ENCODE assay signal across 17 mouse cellular contexts in genomic region chr11:90783537-90783936, GRCm38 (mm10).
DNase-seq lines count a peak whose midpoint lies in the region; ATAC-seq and TF ChIP-seq lines count a peak whose summit lies in the region.
"Had no signal": no experiment of that assay in that cellular context is flagged by ENCODE, and none has a peak within 500 bp of the region (broad histone marks: within the 10 kb centered on the region; RNA-seq: fewer than 3 reads in every experiment).

No protein-coding gene starts in this region.

- no peaks in the 10 kb centered on the region; the same call in 1 of the 2 replicates for H3K4me1 ChIP-seq in heart, embryonic 12.5 days (replicated peaks)
- H3K4me1 ChIP-seq in kidney, embryonic 14.5 days (ENCODE audit: control insufficient read depth, insufficient read depth, low read length) = no peaks in the 10 kb centered on the region
- H3K4me1 ChIP-seq in liver, embryonic 12.5 days = no peaks in the 10 kb centered on the region
- no peaks in the 10 kb centered on the region for H3K4me1 ChIP-seq in liver, postnatal 0 days (ENCODE audit: insufficient read depth)
- H3K4me1 ChIP-seq: hindbrain, embryonic 15.5 days; neural tube, embryonic 13.5 days had no signal

- no peak overlapping the region for H3K4me3 ChIP-seq in heart, embryonic 12.5 days
- H3K4me3 ChIP-seq in kidney, embryonic 14.5 days (ENCODE audit: low read length) = no peak overlapping the region
- no peak overlapping the region for H3K4me3 ChIP-seq in liver, embryonic 12.5 days
- H3K4me3 ChIP-seq in liver, postnatal 0 days (ENCODE audit: low read depth, low read length) = no peak overlapping the region
- H3K4me3 ChIP-seq: hindbrain, embryonic 15.5 days; myocyte; neural tube, embryonic 13.5 days had no signal

- no peaks in the 10 kb centered on the region for H3K36me3 ChIP-seq in heart, embryonic 12.5 days
- H3K36me3 ChIP-seq in kidney, embryonic 14.5 days (ENCODE audit: control insufficient read depth, insufficient read depth, low read length) = no peaks in the 10 kb centered on the region
- no peaks in the 10 kb centered on the region for H3K36me3 ChIP-seq in liver, embryonic 12.5 days
- H3K36me3 ChIP-seq in liver, postnatal 0 days (replicated peaks; ENCODE audit: insufficient read depth, low read length) = no peaks in the 10 kb centered on the region
- H3K36me3 ChIP-seq: hindbrain, embryonic 15.5 days; neural tube, embryonic 13.5 days had no signal

- TF ChIP-seq CTCF in liver, postnatal 0 days (IDR thresholded peaks at IDR 0.05; ENCODE audit: low read depth) = no peak

- no peaks in the 10 kb centered on the region for H3K9me3 ChIP-seq in heart, embryonic 12.5 days (replicated peaks)
- no peaks in the 10 kb centered on the region for H3K9me3 ChIP-seq in kidney, embryonic 14.5 days (ENCODE audit: control insufficient read depth, low read length)
- no peaks in the 10 kb centered on the region for H3K9me3 ChIP-seq in liver, embryonic 12.5 days (replicated peaks)
- no peaks in the 10 kb centered on the region for H3K9me3 ChIP-seq in liver, postnatal 0 days (ENCODE audit: low read length)
- H3K9me3 ChIP-seq: hindbrain, embryonic 15.5 days; neural tube, embryonic 13.5 days had no signal

- no peak for DNase-seq in heart, postnatal 36 days
- no peak for DNase-seq in kidney, adult 9 months
- DNase-seq in liver, postnatal 0 days = no peak
- DNase-seq in gastrocnemius, adult 8-10 months (ENCODE audit: low spot score in 2 of 2) = no peak
- DNase-seq: adrenal gland, adult 8-10 months; cerebellum, adult 11-12 months; gastrocnemius, postnatal 36 days; spleen, adult 18-20 months had no signal

- no peak for ATAC-seq in heart, embryonic 12.5 days (ENCODE audit: insufficient number of reproducible peaks, low FRiP score)
- ATAC-seq in kidney, embryonic 14.5 days (ENCODE audit: low FRiP score, low TSS enrichment) = 0 out of 2 replicates have a peak, but pooled peaks have one; percentile 35
- peak; percentile 47; the same call in 1 of the 2 replicates for ATAC-seq in liver, embryonic 12.5 days
- no peak for ATAC-seq in liver, postnatal 0 days
- ATAC-seq: activated CD4-positive, CD25-positive, alpha-beta regulatory T cell, adult 4 months; midbrain, embryonic 16.5 days had no signal

- no peak overlapping the region for H3K27ac ChIP-seq in heart, embryonic 12.5 days (ENCODE audit: poor library complexity, severe bottlenecking)
- no peak overlapping the region for H3K27ac ChIP-seq in kidney, embryonic 14.5 days (ENCODE audit: low read depth, low read length)
- H3K27ac ChIP-seq in liver, embryonic 12.5 days = no peak overlapping the region
- no peak overlapping the region for H3K27ac ChIP-seq in liver, postnatal 0 days (ENCODE audit: low read depth)
- H3K27ac ChIP-seq: hindbrain, embryonic 15.5 days; liver, embryonic 14.5 days; neural tube, embryonic 13.5 days had no signal

- peak overlapping the region; percentile 42 for H3K4me2 ChIP-seq in heart, embryonic 12.5 days
- no peak overlapping the region for H3K4me2 ChIP-seq in kidney, embryonic 14.5 days (replicated peaks; ENCODE audit: low read depth, low read length)
- no peak overlapping the region for H3K4me2 ChIP-seq in liver, embryonic 12.5 days
- H3K4me2 ChIP-seq in liver, postnatal 0 days (ENCODE audit: low read depth, low read length) = no peak overlapping the region
- H3K4me2 ChIP-seq: hindbrain, embryonic 15.5 days; neural tube, embryonic 13.5 days had no signal

- no peak overlapping the region for H3K9ac ChIP-seq in heart, embryonic 12.5 days
- no peak overlapping the region for H3K9ac ChIP-seq in kidney, embryonic 14.5 days (ENCODE audit: low read depth, low read length)
- no peak overlapping the region for H3K9ac ChIP-seq in liver, embryonic 12.5 days
- H3K9ac ChIP-seq in liver, postnatal 0 days (replicated peaks) = no peak overlapping the region
- H3K9ac ChIP-seq: hindbrain, embryonic 15.5 days; liver, embryonic 14.5 days; neural tube, embryonic 13.5 days had no signal

- no peaks in the 10 kb centered on the region for H3K27me3 ChIP-seq in heart, embryonic 12.5 days (replicated peaks)
- no peaks in the 10 kb centered on the region for H3K27me3 ChIP-seq in kidney, embryonic 14.5 days (ENCODE audit: control insufficient read depth, insufficient read depth, low read length)
- H3K27me3 ChIP-seq in liver, embryonic 12.5 days (replicated peaks) = no peaks in the 10 kb centered on the region
- H3K27me3 ChIP-seq in liver, postnatal 0 days (ENCODE audit: insufficient read depth, low read length) = no peaks in the 10 kb centered on the region
- H3K27me3 ChIP-seq: hindbrain, embryonic 15.5 days; neural tube, embryonic 13.5 days had no signal

- intact Hi-C loops in heart, postnatal 36 days (cut with DNase I) = no loop called here

- 52% methylated on average over 8 of the region's 8 CpGs for WGBS in heart, embryonic 12.5 days
- WGBS in kidney, embryonic 14.5 days = 83% methylated on average over 8 of the region's 8 CpGs
- WGBS in liver, embryonic 12.5 days (ENCODE audit: insufficient replicate concordance) = 50% methylated on average over 8 of the region's 8 CpGs
- WGBS in liver, postnatal 0 days (ENCODE audit: insufficient replicate concordance) = 64% methylated on average over 8 of the region's 8 CpGs

- no peak for TF ChIP-seq EP300 in liver, postnatal 0 days (IDR thresholded peaks at IDR 0.05; ENCODE audit: low read depth)

Comparison
In these comparisons a context has a peak if more than half of its experiments do, and no peak if none do; other contexts are left out.
1. ATAC-seq: peak in kidney, embryonic 14.5 days (single experiment) and liver, embryonic 12.5 days (single experiment); none in heart, embryonic 12.5 days (single experiment) and liver, postnatal 0 days (single experiment).